Mouse (Mus musculus) CD4-positive, CD25-positive, alpha-beta regulatory T cell, adult 4 months (primary cell): ENCODE measurements around the gene Shkbp1. TPM values are rescaled to one million over a fixed set of nuclear protein-coding genes. Genes with fewer than 3 reads are reported as not detected.

ENCODE experiments used
- ATAC-seq: one replicate; pipeline ENCODE4 v1.8.0; 2017
- polyA plus RNA-seq, 2 experiments: library from polyadenylated mRNA; unstranded; fragments of 100-300 nt; shearing (Covaris generic); gene quantifications; one replicate each; pipeline ENCODE4 v1.2.1; 2017

Shkbp1 gene
- 10 to 100 TPM; 49.2 to 76.0 TPM for polyA plus RNA-seq

DNA sequence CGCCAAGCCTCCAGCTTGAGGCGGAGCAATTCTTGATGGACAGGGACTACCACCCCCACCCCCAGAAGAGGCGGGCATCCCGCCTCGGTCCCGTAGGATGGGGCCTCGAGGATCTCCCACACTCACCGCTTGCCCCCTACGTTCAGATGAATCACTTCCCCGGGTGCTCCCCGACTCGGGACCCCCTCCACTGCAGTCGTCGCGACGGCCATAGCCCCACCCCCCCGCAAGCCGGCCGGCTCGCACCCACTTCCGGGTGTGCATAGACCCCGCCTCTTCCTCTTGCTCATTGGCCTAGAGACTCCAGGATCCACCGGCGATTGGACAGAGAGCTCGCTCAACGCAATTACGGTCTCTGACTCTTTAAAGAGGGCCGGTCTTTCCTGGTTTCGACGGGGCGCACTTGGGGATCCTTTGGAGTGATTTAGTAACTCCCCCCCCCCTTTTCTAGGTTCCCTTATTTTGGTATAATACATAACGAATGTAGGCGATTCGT is at the start of gene Shkbp1:
TSS of gene Shkbp1 (minus strand) at position 275 of the 496 bp plus-strand sequence.
- ATAC-seq = peak; percentile 94

DNA sequence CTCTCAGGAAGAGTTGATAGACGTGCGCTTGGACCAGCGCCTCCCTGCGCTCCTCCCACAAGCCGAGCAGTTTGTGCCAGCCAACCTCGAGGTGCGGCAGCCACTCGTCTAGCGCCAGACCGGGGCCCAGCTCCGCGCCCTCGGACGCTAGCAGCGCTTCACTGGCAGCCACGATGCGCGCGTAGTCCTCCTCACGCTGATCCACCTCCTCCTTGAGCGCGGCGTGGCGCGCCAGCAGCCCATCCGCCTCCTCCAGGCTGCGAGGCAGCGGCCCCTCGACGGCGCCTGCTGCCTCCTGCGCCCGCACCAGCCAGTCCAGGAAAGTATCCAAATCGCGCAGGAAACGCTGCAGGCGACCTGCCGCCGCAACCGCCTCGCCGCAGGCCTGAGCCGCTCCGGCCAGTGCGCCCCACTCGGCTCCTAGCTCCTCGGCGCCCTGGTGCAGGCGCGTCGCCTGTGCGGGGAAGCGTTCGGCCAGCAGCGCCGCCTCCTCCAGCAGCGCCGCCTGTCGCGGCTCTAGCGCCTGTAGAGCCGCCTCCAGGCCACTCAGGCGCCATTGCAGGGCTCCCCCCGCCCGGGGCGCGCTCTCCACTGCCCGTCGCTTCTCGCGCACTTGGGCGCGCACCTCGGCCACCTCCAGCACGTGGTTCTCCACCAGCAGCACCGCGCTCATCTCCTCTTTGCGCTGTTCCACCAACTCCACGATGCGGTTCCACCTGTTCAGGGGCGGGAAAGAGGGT is 48.6 kb upstream of the Shkbp1 start:
- no peak for ATAC-seq

DNA sequence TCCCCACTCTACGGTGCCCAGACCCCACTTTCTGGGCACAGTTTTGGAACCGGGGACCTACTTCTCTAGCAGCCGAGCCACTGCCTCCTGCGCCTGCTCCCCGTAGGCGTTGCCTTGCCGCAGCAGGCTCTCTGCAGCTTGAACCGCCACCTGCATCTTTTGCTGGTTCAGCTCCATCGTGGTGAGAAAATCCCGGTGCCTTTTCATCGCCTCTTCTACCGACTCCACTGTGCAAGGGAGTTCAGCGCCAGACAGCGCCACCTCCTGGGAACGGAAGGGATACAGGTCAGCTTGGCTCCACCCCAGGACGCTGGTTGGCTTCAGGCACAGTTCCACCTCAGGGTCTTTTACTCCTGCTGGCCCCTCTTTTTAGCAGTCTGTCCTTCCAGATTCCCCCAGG is 46.9 kb upstream of the Shkbp1 start:
- peak; percentile 62 for ATAC-seq

DNA sequence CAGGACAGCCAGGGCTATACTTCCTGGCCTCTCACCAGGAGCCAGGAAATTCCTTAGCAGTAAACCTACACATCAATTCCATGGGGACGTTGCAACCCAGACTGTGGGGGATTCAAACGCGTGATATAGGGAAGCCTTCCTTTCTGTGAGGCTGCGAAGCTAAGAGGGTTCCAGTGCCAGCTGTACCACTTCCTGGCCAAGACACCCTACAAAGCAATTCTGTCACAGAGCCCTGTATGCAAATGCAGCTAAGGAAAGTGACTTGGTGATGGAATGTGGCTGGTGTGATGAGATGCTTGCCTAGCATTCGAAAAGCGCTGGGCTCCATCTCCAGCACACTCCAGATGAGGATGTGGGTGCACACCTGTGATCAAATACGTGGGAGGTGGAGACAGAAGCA is 44.7 kb upstream of the Shkbp1 start:
- no peak for ATAC-seq

DNA sequence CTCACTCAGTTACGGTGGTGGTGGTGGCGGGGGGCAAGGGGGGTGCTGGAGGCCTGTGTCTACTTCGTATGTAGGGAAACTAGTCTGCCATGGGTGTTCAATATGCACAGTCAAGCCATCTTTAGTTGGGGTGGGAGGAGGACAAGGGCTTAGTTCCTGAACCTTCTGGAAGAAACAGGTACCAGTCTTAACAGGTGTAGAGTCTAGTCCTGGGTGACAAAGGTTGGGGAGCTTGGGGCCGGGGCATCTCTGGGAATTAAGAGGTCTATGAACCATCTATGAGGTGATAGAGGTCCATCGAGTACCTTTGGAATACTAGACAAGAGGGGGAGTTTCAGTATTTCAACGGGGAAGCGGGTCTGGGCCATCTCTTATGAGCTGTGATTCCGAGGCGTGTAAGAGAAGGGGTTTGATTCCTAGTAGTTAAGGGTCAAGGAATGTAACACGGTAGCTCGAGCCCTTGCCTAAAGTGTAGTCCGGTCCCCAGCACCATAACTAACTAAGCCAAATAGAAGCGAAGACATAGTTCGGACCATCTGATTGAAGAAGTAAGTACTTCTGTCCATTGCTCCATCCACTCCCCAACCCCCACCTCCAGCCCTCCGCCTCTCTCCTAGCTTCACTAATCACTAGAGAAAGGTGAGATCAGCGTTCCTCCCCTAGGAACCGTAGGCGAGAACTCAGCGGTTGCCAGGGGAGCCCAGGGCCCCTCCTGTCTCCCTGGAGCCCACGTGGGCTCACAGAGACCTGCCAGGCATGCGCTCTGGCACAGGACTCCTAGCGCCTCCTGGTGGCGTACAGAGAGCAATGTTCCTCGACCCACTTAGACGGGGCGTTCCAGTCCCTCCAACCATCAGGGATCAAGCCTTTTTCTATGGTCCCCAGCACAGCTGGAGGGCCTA is 41.5 kb upstream of the Shkbp1 start:
- ATAC-seq = peak; percentile 68

DNA sequence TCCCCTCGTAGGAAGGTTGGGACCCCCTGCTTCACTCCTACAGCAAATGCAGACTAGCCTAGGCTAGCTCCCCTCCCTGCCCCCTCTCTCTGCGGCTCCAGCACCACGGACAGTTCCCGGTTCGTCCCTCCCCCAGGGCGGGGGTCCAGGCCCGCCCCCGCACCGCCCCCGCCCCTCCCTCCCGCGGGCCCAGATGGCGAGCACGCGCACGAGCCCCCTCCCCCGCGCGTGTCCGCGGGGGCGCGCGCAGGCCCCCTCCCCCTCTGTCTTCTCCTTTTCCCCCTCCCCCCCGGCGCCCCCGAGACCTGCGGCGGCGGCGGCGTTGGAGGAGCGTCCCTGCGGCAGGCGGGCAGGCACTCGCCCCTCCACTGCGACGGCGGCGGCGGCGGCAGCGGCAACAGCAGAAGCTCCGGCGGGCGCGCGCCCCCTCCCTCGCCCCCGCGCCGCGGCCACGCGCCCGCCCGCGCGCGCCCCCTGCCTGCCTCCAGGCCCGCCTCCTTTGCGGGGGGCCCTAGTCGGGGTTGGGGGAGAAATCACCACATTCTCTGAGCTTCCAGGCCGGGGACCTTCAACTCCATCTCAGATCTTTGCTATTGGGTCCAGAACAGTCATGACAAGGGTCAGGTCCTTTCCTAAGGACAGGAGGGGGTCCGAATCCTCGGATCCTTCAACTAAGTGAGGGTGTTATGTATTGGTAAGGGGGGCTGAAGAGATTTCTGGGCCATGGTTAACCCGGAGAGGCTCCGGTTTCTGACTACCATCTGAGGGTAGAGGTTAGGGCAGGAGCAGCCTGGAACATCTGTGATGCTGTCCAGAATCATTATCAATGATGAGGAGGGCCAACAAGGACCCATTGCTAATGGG is 40.6 kb upstream of the Shkbp1 start:
- ATAC-seq = no peak

DNA sequence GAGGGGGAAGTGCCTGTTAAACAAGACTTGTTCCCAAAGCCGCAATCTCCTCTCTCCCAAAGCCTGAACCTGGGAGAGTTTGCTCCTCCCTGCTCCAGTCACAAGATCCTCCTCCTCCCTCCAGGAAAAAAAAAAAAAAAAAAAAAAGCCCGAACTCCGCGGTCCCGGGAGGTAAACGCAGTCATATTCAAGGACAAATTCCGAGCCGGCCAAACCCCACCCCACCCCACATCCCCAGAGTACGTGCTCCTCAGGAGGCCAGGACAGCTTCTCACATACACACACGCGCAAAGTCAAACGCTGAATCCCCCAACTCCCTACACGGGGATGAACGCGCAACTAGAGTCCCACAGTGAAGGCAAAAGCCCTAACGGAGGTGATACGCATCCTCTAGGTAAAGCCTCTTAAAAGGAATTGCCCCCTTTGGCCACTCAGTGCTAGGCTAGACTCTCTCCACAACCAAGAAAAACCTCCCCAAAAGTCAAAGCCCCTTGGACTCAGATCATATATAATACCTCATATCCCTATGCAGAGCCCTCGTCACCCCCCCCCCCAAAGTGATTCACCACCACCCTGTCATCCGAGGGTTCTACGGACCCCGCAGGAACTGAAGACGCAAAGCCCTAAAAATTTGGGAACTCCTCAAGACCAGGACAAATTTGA is 39.8 kb upstream of the Shkbp1 start:
- ATAC-seq = no peak

DNA sequence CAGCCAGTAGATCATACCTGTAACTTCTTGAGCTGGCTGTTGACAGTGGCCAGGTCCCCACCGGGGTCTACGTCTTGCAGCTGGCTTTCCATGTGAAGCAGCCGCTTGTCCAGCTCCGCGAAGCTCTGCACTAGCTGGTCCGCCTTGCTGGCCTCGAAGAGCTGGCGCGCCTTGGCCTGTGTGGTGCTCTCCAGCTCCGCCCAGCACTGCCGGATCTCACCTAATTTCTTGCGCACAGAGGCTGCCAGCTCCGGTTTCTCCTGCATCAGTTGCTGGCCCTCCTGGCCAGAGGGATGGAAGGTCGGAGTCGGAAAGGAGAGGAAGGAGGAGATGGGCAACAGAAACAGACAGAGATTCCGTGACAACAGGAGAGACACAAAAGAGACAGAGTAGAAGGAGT is 35.6 kb upstream of the Shkbp1 start:
- ATAC-seq = no peak

DNA sequence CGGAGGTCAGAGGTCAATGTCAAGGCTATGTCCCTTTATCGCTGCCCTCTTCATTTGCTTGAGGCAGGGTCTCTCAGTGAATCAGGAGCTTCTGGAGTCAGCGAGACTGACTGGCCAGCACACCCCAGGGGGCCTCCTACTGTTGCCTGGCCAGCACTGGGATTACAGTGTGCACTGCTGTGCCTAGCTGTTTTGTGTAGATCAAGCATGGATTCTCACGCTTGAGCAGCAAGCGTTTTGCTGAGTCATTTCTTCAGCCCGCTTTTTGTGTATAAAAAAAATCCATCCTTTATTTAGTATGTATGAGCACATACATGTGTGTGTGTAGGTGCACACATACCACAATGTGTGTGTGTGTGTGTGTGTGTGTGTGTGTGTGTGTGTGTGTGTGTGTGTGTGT is 33.4 kb upstream of the Shkbp1 start:
- ATAC-seq = no peak

DNA sequence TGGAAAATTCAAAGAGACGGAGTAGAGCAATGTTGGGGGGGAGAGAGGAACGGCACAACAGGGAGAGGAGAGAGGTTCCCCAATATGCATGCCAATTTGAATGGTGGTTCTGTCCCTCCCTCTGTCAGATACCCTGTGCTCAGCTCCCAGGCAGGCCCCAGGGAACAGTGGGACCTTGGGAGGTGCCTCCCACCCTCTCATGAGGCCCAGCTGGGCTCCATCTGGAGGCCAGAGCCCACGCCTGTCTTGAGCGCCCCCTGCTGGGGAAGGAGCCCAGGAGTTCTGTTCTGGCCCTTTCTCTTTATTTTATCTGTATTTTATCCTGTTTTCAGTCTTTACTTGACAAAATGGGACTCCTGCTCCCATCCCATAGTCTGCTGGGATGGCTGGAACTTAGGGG is 28.9 kb upstream of the Shkbp1 start:
- ATAC-seq = peak; percentile 57

DNA sequence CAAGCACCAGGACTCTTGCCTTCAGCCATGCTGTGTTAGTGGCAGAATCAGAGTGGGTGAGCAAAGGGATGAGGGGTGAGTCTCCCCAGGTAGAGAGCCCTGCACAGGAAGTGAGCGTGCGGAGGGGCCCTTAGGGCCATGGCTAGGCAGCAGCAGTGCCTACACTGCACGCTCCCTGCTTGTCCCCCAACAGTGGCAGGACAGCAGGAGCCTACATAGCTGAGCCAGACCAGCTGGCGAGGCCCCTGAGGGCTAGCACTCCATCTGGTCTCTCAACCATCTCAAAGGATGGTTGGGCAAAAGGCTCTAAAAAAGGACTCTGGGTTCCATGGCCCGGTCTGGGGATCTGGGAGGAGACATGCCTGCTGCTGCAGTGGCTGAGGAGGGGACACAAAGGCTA is 28.3 kb upstream of the Shkbp1 start:
- no peak for ATAC-seq

DNA sequence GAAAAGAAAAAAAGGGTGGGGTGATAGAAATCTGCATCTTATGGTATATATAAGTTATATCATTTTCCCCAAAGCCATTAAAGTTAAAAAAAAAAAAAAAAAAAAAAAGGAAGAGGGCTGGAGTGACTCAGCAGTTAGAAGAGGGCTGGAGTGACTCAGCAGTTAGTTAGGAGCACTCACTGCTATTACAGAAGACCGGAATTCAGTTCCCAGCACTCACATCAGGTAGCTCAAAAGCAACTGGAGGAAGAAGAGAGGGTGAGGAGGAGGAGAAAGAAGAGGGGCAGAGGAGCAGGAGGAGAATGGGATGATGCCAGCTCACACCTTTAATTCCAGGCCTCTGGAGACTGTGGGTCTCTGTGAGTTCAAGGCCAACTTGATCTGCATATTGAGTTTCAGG is 27.4 kb upstream of the Shkbp1 start:
- ATAC-seq = no peak

DNA sequence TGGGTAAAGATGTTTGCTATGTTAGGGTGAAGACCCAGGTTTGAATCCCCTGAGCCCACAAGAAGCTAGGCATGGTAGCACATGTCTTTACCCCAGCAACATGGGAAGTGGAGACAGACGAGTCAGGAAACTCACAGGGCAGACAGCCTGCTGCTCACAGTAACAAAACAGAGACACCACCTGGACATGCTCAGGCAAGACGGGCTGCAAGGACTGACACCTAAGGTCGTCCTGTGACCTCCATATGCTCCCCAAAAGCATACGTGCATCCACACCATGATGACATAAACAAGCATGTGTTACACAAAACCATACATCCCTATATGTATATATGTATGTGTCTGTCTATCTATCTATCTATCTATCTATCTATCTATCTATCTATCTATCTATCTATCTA is 25.7 kb upstream of the Shkbp1 start:
- no peak for ATAC-seq

DNA sequence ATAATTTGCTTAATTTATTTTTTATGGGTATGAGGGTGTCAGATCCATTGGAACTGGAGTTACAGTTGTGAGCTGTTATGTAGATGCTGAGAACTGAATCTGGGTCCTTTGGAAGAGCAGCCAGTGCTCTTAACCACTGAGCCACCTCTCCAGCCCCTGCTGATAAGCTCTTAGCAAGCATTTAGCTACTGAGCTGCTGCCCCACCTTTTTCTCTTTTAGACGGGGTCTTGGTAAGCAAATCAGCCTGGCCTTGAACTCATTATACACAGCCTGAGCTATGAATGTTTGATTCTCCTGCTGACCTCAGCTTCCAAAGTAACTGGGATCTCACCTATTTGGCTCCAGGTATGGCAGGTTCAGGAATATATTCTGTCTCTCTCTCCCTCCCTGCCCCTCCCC is 25.2 kb upstream of the Shkbp1 start:
- ATAC-seq = no peak

DNA sequence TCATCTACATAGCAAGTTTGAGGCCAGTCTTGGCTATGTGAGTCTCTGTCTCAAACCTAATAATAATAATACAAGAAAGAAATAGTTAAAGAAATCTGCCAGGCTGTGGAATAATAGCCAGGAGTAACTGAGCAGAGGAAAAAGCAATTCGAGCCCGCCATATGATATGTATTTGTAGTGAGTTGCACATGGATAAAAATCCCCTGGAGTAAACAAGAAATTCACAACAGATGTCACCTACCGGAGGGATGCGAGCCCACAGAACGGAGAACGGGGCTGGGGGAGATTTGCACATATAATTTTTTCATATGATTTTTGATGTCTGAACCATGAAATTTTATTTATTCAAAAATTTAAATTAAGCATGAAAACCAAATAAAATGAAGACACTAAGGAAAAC is 24.0 kb upstream of the Shkbp1 start:
- no peak for ATAC-seq

DNA sequence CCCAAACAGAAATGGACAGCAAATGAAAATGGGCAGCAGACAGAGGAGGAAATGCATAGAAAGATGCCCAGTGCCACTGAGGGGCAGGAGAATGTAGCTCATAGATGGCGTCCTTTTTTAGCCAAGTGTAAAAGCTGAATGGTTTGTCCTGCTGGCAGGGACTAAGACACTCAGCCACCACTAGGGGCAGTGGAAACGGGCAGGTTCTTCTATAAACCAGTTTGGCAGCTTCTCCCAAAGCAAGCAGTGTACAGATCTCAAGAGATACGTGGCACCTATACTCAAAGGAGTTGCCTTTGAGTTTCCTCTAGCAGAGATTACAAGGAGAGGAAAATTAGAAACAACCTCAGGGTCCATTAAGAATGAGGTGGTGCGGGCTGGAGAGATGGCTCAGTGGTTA is 22.6 kb upstream of the Shkbp1 start:
- ATAC-seq = no peak

DNA sequence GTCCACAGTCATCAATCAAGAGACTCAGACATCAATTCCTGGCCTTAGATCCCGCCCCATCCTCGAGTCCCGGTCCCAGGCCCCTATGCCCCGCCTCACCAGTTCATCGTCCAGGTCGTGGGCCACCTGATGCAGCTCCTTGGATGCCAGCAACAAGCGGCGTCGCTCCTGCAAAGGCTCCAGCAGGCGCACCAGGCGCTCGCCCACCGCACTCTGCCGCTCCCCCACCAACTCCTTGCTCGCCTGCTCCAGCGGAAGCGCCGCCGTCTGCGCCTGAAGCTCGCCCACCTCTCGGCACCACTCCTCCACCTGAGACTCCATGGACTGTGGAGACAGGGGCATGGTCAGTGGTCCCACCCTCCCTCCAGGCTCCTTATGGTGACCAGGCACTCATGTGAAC is 19.5 kb upstream of the Shkbp1 start:
- no peak for ATAC-seq

DNA sequence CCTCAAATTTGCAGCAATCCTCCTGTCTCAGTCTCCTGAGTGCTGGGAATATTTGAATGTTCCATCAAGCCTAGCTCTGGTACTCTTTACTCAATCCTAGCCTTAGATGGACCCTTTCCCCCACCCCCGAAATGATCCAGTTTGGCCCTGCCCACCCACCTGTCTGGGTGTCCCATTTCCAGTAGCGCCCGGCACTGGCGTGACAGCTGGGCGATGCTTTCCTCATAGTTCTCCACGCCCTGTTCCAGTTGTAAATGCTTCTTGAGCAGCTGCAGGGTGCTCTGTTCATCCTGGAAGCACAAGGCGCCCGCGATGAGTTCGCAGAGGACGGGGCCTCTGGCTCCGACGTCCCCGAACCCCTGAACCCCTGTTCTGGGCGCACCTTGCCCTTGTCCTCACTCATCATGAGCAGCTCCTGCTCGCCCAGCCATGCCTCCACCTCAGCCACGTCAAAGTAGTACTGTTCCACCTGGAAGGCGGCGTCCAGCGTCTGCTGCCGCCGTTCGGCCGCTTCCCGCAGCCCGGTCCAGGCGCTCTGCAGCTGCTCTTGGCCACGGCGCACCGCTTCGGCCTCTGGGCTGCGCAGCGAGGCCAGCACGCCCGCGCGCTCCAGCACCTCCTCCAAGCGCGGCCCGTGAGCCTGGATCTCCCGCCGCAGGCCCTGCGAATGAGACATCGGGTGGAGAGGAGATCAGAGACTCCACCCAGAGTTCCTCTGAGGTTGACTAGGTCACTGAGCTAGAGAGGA is 16.1 kb upstream of the Shkbp1 start:
- no peak for ATAC-seq

DNA sequence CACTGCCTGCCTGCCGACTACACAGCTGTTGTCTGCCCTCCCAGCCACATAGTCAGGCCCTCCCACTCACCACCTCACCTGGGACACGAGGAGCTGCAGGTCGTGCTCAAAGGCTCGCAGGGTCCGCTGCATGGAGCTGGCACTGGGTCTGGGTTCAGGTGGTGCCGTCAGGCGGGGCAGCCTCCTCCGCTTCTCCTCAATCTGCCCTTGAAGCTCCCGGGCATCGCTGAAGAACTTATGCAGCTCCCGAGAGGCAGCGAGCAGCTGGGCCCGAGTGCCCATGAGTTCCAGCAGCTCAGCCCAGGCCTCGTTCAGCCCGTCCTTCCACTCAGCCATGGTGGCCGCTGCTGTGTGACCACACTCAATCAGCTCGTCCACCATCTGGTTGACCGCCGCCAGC is 13.3 kb upstream of the Shkbp1 start:
- no peak for ATAC-seq

DNA sequence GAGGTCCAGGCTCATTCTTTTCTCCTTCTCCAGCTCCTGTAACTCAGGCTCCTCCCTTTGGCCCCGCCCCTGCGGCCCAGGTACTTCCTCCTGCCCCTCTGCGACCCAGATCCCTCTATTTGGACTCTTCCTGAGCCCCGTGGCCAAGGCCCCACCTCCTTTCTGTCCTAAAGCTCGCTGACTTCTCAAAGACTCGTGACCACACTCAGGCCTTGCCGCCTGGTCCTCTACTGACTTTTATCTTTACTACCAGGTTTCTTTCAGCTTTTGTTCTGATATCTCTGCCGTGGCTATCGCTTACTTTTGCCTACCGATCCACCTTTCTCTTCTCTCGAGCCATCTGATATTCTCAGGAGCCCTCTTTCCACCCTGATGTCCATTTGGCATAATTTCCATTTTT is 12.2 kb upstream of the Shkbp1 start:
- ATAC-seq = no peak

DNA sequence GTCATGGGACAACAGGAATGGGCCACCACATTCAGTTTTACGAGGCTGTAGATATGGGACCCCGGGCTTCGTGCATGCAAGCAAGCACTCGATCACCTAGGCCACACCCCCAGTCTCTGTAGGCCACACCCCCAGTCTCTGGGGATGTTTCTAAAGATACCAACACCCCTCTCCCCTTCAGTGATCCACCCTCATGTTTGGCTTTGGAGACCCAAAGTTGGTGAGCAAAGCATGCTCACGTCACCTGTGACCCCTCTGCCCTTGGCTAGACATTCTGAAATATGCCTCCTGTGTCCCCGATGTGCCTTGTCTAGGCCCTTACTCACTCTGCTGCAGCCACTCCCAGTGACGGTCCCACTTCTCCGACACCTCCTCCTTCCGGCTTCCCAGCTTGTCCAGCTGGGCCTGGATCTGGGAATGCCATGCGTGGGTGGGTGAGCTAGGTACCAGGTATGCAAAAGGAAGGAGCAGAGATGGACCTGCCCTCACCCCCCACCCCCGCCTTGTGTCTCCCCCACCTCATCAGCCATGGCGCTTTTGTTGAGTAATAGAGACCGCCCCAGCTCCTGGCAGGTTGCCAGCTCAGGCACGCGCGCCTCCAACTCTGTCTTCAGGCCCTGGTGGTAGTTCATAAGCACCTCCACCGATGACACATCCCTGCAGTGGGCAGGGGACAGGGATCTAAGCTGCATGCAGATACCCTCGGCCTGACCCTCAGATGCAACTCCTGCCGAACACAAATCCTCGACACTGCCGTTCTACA is 10.4 kb upstream of the Shkbp1 start:
- no peak for ATAC-seq
